Mouse (Mus musculus) thymus, postnatal 36 days (tissue): Measurements from ENCODE around the gene Hoga1.
A peak's percentile ranks its signal among the peaks of the same experiment; 100 is the strongest.
"Not testable (repeated sequence)": the region's sequence is repeated elsewhere in the genome, so short reads cannot be mapped to it uniquely, and the experiment has no call there.

Experiments used
- DNase-seq, 2 experiments: peaks; one replicate each; pipeline ENCODE4 v3.0.0; 2022; ENCODE audit warnings: mixed read lengths in 2 of 2

Gene Hoga1

DNA sequence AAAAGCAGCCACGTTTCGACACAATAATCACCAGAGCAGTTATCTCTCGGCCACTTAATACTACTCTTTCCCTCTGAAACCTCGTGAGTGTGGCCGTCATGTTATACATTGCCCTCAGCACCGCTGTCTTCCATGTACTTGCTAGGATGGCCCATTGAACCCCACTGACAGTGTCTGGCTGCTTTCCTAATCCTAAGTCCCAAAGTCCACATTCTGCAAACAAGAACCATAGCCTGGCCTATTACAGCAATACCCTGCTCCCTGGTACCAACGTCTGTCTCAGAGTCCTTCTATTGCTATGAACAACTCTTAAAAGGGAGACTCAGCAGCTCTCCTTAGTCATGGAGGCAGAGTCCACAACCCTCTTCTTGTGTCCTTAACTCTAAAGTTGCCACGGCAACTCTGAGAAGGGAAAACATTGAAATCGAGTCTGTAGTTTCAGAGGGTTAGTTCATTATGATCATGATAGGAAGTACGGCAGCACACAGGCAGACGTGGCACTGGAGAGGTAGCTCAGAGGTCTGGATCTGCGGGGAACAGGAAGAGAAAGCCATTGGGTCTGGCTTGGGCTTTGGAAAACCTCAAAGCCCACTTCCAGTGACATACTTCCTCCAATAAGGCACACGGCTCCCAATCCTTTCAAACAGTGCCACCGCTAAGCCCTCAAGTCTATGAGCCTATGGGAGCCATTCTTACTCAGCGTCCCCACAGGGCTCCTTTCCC, 26.6 kb downstream of the Hoga1 start:
- no peak for DNase-seq

DNA sequence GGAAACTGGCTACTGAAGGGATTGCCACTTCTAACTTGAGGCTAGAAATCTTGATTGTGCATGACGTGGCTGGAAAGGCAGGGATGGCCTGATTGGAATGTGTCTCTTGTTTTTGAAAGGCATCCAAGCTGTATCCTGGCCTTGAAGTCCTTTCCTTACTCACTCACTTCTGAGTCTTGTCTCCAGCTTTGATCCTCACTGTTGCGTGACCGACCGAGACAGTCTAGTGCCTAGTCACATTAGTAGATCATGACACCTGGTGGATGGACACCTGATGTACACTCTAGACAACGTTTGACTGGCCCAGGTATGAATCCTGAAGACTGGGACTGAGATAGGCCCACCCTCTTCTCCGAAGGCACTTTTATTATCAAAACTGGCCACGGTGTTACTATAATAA, 27.4 kb downstream of the Hoga1 start:
- DNase-seq: no peak

DNA sequence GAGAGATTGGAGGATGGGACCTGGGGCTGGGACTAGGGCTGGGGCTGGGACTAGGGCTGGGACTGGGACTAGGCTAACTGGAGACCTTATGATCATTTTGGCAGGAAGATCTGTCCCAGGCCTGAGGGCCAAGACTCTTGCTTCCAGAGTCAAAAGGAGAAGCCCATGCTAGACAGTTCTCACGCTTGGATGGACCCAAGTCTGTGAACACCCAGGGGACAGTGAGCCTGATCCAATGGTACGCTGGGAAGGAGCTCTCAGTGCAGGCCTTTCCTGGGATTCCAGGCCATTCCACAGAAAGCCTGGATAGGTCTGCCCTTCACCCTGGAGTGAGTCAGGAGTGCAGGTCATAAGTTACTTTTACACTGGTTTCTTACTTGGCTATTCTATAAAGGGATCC, 29.6 kb downstream of the Hoga1 start:
- DNase-seq: no peak

DNA sequence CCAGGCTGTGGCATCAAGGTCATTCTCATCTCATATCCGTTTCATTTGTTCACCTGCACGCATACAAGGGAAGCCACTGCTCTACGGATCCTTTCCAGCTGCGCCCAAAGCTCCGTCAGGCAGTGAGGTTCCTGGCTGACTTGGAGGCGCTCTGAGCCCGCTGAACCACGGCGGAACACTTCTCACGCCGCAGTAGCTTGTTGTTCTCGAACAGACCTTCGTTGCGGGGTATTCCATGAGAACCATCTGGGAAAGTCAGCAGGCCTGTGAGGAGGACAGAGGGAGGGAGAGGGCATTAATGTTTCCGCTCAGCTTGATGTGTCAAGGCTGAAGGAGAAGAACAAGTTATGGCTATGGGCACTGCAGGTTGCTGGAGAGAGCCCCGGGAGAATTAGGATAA, 30.6 kb downstream of the Hoga1 start:
- no peak for DNase-seq

DNA sequence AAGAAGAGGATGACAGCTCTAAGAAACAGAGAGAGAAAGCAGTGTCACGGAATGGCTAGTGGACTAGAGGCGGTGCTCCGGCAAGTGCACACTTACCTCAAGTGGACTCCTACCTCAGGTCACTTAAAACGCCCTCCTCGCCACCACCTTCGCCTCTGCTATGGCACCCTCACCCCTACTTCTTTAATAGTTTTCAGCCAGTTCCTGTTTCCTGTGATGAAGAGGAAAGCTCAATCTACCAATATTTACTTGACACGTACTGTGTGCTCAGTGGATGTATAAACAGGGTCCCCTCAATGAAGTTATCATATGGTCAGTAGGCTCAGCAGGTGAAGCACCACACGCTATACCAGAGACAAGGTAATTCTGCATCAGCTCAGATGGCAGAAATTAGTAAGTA, 33.2 kb downstream of the Hoga1 start:
- no peak for DNase-seq

DNA sequence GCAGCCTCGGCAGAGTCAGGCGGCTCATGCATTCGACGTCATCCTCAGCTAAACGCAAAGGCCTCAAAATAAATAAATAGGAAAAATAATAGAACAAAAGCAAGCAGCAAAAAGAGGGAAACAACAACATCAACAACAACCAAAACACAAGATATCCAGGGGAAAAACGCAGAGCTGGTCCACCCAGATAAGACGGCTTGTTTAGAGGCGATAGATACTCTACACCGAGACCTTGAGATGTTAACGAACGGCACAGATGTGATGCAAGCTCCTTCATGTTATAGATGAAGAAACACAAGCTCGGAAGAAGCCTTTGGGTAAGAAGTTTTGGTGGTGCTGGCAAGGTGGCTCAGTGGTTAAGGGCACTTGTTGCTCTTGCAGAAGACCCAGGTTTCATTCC, 33.6 kb downstream of the Hoga1 start:
- no peak for DNase-seq

DNA sequence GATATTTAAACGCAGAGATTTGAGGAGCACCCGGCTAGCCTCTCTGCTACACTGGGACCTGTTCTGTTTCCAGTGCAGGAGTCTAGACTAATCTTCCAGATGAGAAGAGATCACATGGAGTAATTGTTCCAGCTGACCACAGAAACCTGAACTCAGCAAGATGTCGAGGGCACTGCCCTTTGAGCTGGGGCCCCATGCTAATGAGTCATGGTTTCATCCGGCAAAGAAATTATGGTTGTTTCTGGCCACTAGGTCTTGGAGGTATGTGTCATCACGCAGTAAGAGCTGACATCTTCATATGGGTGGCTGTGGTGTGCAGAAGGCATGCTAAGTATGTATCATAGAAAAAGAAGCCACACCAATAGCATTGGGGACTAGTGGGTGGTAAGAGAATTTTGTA, 34.5 kb downstream of the Hoga1 start:
- DNase-seq: no peak

DNA sequence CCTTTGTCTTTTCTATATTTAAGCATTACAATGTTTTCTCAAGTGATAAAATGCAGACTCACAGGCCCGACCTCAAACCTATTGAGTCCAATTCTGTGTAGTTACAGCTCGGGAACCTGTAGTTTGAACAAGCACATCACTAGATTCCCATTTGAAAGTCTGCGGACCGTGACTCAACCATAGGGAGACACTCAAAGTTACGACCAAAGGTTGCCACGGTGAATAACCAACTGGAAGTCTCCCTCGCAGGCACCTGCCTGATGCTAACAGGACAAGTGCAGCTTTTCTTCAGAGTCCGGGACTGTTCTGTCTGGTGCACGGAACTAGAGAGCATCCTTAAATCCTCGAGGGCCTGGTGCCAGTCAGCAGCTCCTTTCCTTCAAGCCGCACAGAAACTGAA, 35.1 kb downstream of the Hoga1 start:
- DNase-seq: no peak

DNA sequence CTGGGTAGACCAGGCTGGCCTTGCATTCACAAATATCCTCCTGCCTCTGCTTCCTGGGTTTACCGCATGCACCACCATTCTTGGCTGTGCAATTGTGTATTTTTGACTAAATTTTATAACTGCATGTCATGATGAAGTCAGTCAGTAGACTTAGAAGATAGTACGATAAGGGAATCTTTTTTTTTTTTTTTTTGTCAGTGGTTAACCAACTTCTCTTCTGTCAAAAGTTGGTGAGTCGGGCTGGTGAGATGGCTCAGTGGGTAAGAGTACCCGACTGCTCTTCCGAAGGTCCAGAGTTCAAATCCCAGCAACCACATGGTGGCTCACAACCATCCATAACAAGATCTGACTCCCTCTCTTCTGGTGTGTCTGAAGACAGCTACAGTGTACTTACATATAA, 36.2 kb downstream of the Hoga1 start:
- DNase-seq: not testable (repeated sequence)

DNA sequence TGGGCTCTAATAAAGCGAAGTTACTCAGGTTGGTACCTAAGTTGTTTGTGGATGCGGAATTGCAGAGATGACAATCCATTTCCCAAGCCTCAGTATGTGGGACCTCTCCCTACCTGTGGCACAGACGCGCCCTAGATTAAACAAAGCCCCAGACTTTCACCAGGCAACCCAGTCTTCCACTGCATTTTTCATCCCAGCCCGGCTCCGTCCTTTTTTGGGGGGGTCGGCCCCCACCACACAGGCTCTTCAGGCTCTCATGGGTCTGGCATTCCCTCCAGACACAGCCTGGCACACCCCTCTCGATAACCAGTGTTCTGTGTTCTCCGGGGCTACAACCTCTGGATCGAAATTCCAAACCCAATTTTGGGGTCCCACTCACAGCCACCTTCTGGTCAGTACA, 40.3 kb downstream of the Hoga1 start:
- no peak for DNase-seq

DNA sequence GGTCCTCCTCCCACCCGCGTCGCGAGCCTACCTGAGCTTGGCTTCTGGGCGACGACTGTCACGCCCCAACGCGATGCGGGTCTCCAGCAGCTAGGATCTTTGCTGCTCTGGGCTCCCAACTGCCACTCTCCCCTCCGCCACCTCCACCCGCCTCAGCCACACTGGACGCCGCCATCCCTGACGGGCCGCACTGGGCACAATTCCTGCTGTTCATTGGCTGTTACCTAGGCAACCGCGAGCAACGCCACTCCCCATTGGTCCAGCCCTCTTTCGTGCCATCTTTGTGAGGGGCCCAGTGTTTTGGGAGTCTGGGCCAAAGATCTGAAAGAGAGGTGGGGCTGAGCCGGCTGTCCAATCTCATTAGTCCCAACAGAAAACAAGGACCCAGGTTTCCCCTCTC, 40.8 kb downstream of the Hoga1 start, which contains the start of gene Morn4:
Gene Morn4 (minus strand): TSS at position 192 of the 400 bp plus-strand sequence.
- peak in 1 of 2 experiments; percentile 20 for DNase-seq

DNA sequence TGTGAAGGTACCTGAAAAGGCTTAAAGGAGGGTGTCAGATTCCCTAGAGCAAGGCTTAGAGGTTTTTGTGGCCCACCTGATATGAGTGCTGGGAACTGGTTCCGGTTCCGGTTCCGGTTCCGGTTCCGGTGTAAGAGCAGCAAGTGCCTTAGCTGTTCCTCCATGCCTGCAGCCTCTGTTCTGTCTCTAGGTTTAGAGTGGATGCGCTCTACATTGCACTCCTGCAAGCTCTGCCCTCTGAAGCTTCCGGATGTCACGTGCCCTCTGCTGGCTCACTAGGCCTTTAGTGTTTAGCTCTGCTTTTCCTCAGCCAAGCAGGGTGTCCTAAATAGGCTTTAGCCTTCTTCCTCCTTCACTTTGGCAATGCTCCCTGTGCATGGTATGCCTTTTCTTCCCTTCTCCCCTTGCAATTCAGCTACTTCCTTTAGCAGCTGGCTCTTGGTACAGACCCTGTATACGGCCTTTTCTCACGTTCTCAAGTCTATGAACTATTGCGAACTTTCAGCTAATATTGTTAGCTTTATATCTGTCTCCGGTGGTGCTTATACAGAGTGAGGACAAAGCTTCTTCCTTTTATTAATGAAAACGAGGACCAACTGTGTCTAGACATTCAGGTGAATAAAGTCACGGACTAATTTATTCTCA, 43.8 kb downstream of the Hoga1 start:
- peak; percentile 70 to 81 for DNase-seq

DNA sequence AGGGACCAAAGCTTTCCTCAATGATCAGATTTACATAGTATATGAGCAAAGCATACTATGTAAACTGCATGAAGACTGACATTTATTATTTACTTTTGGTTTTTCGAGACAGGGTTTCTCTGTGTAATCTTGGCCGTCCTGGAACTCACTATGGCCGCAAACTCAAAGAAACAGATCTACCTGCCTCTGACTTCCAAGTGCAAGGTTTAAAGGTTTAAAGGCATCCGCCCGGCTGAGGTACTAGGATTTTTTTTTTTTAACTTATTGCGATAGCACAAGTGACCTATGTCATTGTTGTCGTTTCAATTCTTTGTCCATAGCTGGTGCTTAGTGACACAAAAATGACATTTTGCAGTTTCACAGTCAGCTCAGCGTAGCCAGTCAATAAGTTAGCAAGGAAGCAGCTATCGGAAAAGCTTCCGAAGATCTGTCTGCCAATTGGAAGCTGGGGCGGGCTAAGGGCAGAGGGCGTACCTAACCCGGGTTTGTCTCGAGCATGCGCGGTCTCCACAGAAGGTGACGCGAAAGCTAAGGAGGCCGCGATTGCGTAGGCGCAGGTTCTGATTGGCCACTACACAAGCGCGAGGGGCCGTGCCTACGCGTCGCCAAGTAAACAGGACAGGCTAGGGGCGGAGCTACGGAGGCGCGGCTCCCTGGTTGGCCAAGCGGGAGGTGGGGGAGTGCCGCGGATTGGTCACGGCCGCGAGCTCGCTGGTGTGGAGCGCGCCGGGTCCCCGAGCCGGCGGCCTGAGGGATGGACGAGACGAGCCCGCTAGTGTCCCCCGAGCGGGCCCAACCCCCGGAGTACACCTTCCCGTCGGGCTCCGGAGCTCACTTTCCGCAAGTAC, 44.6 kb downstream of the Hoga1 start, which contains the start of gene Pi4k2a:
Gene Pi4k2a (plus strand): TSS at position 723 of the 848 bp plus-strand sequence.
- DNase-seq: peak; percentile 97 to 99

DNA sequence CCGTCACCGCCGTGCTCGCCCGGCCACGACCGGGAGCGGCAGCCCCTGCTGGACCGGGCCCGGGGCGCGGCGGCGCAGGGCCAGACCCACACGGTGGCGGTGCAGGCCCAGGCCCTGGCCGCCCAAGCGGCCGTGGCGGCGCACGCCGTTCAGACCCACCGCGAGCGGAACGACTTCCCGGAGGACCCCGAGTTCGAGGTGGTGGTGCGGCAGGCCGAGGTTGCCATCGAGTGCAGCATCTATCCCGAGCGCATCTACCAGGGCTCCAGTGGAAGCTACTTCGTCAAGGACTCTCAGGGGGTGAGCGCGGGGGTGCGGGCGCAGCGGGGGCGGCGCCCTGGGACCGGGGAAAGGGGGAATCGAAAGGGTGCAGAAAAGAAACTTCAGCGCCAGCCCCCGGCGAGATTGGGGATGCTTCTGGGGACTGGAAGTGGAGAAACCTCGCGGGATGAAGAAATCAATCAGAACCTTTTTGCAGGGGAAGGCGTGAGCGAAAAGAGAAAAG, 45.3 kb downstream of the Hoga1 start:
- peak; percentile 50 to 67 for DNase-seq

DNA sequence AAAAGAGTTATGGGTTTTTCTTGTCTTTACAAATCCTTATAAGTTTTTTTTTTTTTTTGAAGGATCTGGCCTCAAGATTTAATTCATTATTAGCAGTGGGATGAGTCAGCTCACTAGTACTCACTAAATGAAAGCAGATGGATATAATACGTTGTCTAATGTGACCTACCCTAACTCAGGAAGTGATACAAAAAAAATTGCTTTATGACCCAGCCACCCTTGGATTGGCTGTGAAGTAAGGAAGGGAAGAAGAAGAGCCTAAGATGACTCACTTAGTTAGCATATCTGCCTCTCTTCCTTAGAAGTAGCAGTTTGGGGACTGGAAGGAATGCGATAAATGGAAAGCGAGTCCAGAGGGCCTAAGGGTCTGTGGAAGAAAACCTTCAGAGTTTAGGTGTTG, 54.0 kb downstream of the Hoga1 start:
- no peak for DNase-seq

DNA sequence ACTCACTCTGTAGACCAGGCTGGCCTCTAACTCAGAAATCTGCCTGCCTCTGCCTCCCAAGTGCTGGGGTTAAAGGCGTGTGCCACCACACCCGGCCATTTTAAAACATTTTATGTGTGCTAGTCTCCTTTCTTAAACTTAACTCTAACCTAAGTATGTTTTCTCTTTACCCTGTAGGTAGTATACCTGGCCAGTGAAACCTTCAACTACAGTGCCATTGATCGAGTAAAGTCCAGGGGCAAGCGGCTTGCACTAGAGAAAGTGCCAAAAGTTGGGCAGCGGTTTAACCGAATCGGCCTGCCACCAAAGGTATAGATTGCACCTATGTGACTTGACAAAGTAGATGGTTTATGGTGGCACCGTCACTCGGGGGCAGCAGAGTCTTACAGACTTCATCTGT, 59.3 kb downstream of the Hoga1 start:
- no peak for DNase-seq

DNA sequence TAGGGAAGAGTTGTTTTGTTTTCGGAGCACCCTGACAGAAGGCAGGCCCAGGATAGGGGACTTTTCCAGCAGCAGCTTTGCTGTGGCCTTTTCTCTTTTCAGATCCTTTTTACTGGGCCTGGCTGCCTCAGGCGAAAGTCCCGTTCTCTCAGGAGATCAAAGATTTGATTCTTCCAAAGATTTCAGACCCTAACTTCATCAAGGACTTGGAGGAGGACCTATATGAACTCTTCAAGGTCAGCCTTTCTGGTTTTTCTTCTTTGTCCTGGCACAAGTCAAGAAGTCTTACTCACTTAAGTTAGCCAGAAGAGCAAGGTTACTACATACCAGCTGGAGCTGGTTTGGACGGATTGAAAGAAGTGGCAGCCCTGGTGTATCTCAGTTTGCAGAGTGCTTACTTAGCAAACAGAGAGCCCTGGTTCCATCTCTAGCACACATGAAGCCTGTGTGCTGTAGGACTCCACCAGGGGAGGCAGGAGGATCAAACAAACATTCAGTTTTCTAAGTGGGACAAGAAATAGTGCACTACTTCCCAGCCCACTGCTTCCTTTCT, 70.4 kb downstream of the Hoga1 start:
- DNase-seq: no peak

DNA sequence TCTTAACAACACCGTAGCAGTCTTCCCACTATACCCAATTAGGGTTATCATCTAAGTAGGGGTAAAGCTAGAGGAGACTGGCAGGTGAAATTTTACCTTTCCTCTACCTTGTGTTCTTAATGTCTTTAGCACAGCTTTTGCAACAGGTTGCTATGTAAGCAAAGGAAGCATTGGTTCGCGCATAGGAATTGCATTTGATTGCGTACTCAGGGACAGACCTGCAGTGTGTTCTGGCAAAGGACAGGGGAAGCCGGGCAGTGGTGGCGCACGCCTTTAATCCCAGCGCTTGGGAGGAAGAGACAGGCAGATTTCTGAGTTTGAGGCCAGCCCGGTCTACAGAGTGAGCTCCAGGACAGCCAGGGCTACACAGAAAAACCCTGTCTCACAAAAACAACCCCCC, 72.7 kb downstream of the Hoga1 start:
- DNase-seq: no peak

DNA sequence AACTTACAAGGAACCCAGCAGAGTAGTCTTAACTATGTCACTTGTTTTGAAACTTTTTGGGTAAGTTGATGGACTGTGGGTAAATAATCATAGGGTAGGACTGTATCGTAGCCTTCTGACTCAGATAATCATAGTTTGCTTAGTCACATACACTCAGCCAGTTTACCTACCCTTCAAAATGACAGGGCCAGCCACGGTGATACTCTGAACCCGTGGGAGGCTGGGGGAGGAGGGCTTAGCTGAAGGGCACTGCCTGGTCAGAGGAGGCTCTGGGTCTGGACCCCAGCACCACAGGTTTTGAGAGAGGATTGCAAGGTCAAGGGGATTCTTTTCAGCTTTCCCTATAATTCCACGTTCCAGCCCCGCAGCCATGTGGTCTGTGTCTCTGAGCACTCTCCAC, 73.2 kb downstream of the Hoga1 start:
- no peak for DNase-seq

DNA sequence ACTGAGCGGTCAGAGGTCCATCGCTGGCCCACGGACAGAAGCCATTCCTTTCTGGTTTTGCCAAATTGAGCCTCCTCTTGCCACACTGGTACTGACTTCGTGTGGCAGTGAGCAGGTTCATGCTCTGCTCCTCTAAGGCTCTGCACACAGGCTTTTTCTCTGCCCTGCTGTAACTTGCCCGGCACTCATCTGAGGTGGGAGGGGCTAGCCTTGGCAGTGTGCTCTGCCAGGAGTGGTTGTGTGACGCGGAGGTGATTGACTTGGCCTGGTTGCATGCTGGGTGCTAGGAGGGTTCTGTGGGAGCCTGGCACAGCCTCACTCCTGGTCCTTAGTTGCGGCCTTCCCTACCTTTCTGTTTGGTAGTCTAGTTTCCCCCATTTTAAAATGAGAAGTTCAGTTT, 75.0 kb downstream of the Hoga1 start:
- DNase-seq: no peak
